Mouse (Mus musculus) kidney, postnatal 0 days (tissue): Measurements from ENCODE around the gene Sycp2l. TPM values are rescaled to one million over a fixed set of nuclear protein-coding genes. Genes with fewer than 3 reads are reported as not detected.

ENCODE experiments used
- ATAC-seq: fragments of 200-750 bp; cut with Nextera tagmentation; replicated peaks from 2 replicates; pipeline ENCODE4 v1.8.0; 2017; ENCODE audit warnings: low read depth, moderate number of reproducible peaks, moderate TSS enrichment, moderate library complexity; ENCODE audit not compliant: low FRiP score
- DNase-seq: peaks from one replicate; pipeline ENCODE4 v3.0.0-alpha.2; 2016; ENCODE audit warnings: low spot score
- H3K27ac ChIP-seq: fragments of 300-500 bp; sonication (generic); 2 replicates; pipeline ENCODE4 v1.5.1; 2014; ENCODE audit warnings: mild to moderate bottlenecking
- H3K27me3 ChIP-seq: fragments of 300-500 bp; sonication (generic); 2 replicates; pipeline ENCODE4 v1.6.1; 2014; ENCODE audit warnings: low read length, mixed read lengths; ENCODE audit not compliant: insufficient read depth
- H3K36me3 ChIP-seq: fragments of 300-500 bp; sonication (generic); 2 replicates; pipeline ENCODE4 v1.6.1; 2014; ENCODE audit warnings: low read length, mixed read lengths; ENCODE audit not compliant: insufficient read depth
- H3K4me1 ChIP-seq: fragments of 300-500 bp; sonication (generic); replicated peaks from 2 replicates; pipeline ENCODE4 v1.6.1; 2014; ENCODE audit warnings: antibody characterized with exemption, low read length, mixed read lengths; ENCODE audit not compliant: insufficient read depth
- H3K4me2 ChIP-seq: fragments of 300-500 bp; sonication (generic); 2 replicates; pipeline ENCODE4 v1.6.1; 2014; ENCODE audit warnings: mild to moderate bottlenecking, low read length, moderate library complexity, mixed read lengths
- H3K4me3 ChIP-seq: fragments of 300-500 bp; sonication (generic); replicated peaks from 2 replicates; pipeline ENCODE4 v1.5.1; 2014; ENCODE audit warnings: low read depth, low read length
- H3K9ac ChIP-seq: fragments of 300-500 bp; sonication (generic); 2 replicates; pipeline ENCODE4 v1.6.1; 2014; ENCODE audit warnings: low read depth, low read length
- H3K9me3 ChIP-seq: fragments of 300-500 bp; sonication (generic); replicated peaks from 2 replicates; pipeline ENCODE4 v1.6.1; 2016; ENCODE audit warnings: low read length, inconsistent platforms, mixed read lengths
- CTCF ChIP-seq: IDR thresholded peaks from 2 replicates; pipeline ENCODE4 v1.5.1; 2016; ENCODE audit warnings: antibody characterized with exemption, low read depth, mild to moderate bottlenecking, moderate library complexity
- WGBS: fragments of 180-500 bp; shearing (Covaris S2); extraction: QIAGEN DNeasy Blood & Tissue Kit; methylation state at CpG from one replicate; pipeline ENCODE4 v1.1.7; 2014; 5-methylcytosine and 5-hydroxymethylcytosine counted together
- polyA plus RNA-seq: library from polyadenylated mRNA; unstranded; fragments of >200 nt; fragmentation: Nextera tagmentation; extraction: Ambion mirVana; gene quantifications from 2 replicates; pipeline ENCODE4 v1.2.1, GENCODE M21; 2015

Gene Sycp2l
- polyA plus RNA-seq, 1 experiment from 2014 or later, result not detected

DNA sequence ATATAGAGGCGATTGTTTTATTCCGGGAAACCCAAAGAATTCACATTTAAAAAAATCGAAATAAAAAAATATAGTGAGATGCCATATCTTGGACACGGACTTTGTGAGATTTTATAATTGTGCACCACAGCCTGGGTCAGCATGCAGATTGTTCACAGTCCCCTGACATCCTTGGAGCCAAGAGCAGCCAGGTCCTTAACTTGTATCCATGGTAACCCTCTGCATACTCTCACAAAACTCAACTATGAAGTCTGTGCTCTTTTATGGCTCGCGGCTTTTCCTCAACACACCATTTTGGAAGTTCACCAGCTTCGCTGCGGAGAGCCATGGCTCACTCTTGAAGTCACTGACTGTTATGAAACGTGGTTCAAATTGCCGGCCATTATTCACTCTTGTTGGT is 19.9 kb upstream of the Sycp2l start:
- ATAC-seq (no peak), DNase-seq (no peak)
- no peak for TF ChIP-seq CTCF
- H3K4me3 ChIP-seq, result no peak overlapping the region
- no peaks in the 10 kb centered on the region for H3K9me3 ChIP-seq
- H3K27me3 ChIP-seq, result no peaks in the 10 kb centered on the region
- H3K4me1 ChIP-seq, result no peaks in the 10 kb centered on the region
- no peak overlapping the region for H3K4me2 ChIP-seq
- no peak overlapping the region for H3K27ac ChIP-seq
- no peak overlapping the region for H3K9ac ChIP-seq
- no peaks in the 10 kb centered on the region for H3K36me3 ChIP-seq
- WGBS, result 81% methylated on average over 10 of the region's 10 CpGs

GRCm38 (mm10) chr13:41097324-41098058 is 16.6 kb upstream of the Sycp2l start:
- Histone ChIP-seq H3K4me1 (no peaks in the 10 kb centered on the region), H3K9me3 (no peaks in the 10 kb centered on the region), H3K9ac (no peak overlapping the region), H3K27me3 (no peaks in the 10 kb centered on the region), H3K4me3 (no peak overlapping the region), H3K36me3 (no peaks in the 10 kb centered on the region), H3K27ac (no peak overlapping the region), H3K4me2 (no peak overlapping the region)
- TF ChIP-seq CTCF, result no peak
- ATAC-seq, result no peak
- DNase-seq, result no peak
- WGBS, result 75% methylated on average over 16 of the region's 16 CpGs

DNA sequence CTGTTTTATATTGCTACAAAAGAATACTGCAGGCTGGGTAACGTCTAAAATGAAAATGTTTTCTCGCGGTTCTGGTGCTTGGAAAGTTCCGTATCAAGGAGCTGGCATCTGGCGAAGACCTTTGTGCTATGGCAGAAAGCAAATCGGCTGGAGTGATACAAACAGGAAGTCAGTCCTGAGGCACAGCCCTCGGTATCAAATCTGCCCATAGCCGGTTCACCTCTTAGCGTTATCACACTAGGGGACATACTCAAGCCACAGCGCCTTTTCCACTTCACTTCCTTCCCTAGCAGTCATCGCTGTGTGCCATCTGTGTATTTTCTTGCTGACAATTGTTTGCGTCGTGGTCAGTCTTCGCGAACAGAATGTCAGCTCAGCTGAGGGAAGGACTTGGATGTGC is 15.8 kb upstream of the Sycp2l start:
- no peak for TF ChIP-seq CTCF
- 89% methylated on average over 15 of the region's 15 CpGs for WGBS
- Histone ChIP-seq H3K36me3 (no peaks in the 10 kb centered on the region), H3K27me3 (no peaks in the 10 kb centered on the region), H3K4me1 (no peaks in the 10 kb centered on the region), H3K9ac (no peak overlapping the region), H3K4me3 (no peak overlapping the region), H3K4me2 (no peak overlapping the region), H3K27ac (no peak overlapping the region), H3K9me3 (no peaks in the 10 kb centered on the region)
- no peak for DNase-seq
- ATAC-seq, result no peak

DNA sequence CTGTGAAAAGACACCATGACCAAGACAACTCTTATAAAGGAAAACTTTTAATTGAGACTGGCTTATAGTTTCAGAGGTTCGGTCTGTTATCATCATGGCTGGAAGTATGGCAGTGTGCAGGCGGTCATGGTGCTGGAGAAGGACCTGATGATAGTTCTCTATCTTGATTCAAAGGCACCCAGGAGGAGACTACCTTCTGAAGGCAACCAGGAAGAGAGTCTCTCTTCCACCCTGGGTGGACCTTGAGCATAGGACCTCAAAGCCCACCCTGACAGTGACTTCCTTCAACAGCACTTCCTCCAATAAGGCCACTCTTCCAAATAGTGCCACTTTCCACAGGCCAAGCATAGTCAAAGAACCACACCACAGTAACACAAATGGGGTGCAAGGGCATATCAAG is 14.1 kb upstream of the Sycp2l start:
- DNase-seq, result no peak
- TF ChIP-seq CTCF, result no peak
- Histone ChIP-seq H3K27ac (no peak overlapping the region), H3K4me3 (no peak overlapping the region), H3K9ac (no peak overlapping the region), H3K9me3 (no peaks in the 10 kb centered on the region), H3K36me3 (no peaks in the 10 kb centered on the region), H3K27me3 (no peaks in the 10 kb centered on the region), H3K4me1 (no peaks in the 10 kb centered on the region), H3K4me2 (no peak overlapping the region)
- WGBS, result 87% methylated on average over 2 of the region's 2 CpGs
- ATAC-seq, result no peak

DNA sequence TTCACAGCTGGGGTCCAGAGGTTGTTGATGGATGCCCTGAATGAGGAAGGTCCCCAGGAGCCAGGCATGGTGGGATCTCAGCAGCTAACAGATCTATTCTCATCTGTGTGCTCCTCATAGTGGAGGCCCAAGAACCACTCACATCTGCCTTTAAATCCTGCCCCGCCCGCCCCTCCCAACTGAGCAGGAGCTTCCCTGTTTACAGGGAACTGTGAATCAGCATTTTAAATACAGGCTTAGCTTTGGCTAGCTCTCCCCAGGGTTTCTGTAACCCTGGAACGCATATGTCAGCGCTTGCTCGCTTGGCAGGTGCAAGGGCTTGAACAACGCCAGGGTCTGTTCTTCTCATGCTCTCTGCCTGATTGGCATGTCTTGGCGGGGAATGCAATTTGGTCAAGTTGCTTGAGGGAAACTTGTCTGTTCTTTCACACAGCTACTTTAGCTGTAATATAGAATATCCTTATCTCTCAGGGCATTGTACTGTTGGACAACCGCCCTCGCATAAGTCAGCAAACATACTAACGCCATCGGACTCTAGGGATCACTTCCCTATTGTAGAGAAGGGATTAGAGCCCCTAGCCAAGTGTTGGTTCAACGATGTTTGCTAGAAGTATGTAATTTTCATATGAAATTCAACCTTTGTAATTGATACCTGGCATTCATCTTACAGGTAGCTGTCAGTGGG is 10.1 kb upstream of the Sycp2l start:
- Histone ChIP-seq H3K36me3 (no peaks in the 10 kb centered on the region), H3K27me3 (no peaks in the 10 kb centered on the region), H3K4me2 (no peak overlapping the region), H3K4me3 (no peak overlapping the region), H3K9me3 (no peaks in the 10 kb centered on the region), H3K27ac (no peak overlapping the region), H3K4me1 (no peaks in the 10 kb centered on the region), H3K9ac (no peak overlapping the region)
- 80% methylated on average over 12 of the region's 12 CpGs for WGBS
- no peak for TF ChIP-seq CTCF
- DNase-seq, result no peak
- no peak for ATAC-seq

GRCm38 (mm10) chr13:41105541-41105940 is 8.6 kb upstream of the Sycp2l start:
- DNase-seq (no peak), ATAC-seq (no peak)
- Histone ChIP-seq H3K9me3 (no peaks in the 10 kb centered on the region), H3K36me3 (no peaks in the 10 kb centered on the region), H3K4me2 (no peak overlapping the region), H3K27ac (no peak overlapping the region), H3K4me3 (no peak overlapping the region), H3K27me3 (no peaks in the 10 kb centered on the region), H3K4me1 (no peaks in the 10 kb centered on the region), H3K9ac (no peak overlapping the region)
- 88% methylated on average over 13 of the region's 13 CpGs for WGBS
- TF ChIP-seq CTCF, result no peak
